Mouse (Mus musculus) cortical plate, adult 2 months (tissue): Measurements from ENCODE around the gene Rab3gap2.

Experiments
- CTCF ChIP-seq: fragments of 200-500 bp; IDR thresholded peaks from 2 replicates; pipeline ENCODE4 v1.5.1; 2011; ENCODE audit warnings: mild to moderate bottlenecking, control low read depth, low read length; ENCODE audit not compliant: insufficient read depth; ENCODE audit errors: extremely low read depth
- POLR2A ChIP-seq: fragments of 200-500 bp; IDR thresholded peaks from 2 replicates; pipeline ENCODE4 v1.6.1; 2011; ENCODE audit warnings: mild to moderate bottlenecking, low read length, control low read depth; ENCODE audit not compliant: insufficient read depth; ENCODE audit errors: extremely low read depth

GRCm38 (mm10) chr1:185208766-185209165, 4.8 kb downstream of the Rab3gap2 start:
- no peak for TF ChIP-seq CTCF
- TF ChIP-seq POLR2A = no peak
